Mouse (Mus musculus) mouse embryonic stem cell (cell line): ENCODE data around the gene Pced1b.

Experiments used
- in situ Hi-C, 2 experiments: fragments of 300-500 bp; cut with MboI; formaldehyde crosslinking; loops; 1 replicate in 1 of 2; 3 replicates in 1 of 2; pipeline ENCODE4 v1.14.3; 2019 to 2020; ENCODE audit warnings: low sequenced_read_pairs in 2 of 2, low pct_unique_long_range_greater_than_20kb in 1 of 2, mixed read lengths in 1 of 2; ENCODE audit not compliant: unreplicated experiment in 1 of 2

Pced1b gene

DNA sequence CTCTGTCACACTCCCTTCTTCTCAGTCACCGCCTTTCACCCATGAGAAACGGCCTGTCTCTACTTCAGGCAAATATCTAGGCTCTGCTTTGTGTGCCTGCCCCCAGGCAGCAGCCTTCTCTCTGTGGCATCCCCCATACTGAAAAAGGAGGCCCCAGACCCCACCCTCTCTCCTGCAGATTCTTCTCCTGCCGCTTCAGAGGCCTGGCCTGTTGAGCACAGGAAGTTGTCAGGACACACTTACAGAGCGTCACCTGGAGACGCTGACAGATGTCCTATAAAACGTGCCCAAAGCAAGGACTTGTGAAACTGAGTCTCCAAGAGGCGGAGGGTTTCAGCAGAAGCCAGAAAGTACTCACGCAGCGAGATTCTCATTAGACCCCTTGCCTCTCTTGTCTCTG lies 33.9 kb downstream of the Pced1b start:
- in situ Hi-C loops: no loop called here

DNA sequence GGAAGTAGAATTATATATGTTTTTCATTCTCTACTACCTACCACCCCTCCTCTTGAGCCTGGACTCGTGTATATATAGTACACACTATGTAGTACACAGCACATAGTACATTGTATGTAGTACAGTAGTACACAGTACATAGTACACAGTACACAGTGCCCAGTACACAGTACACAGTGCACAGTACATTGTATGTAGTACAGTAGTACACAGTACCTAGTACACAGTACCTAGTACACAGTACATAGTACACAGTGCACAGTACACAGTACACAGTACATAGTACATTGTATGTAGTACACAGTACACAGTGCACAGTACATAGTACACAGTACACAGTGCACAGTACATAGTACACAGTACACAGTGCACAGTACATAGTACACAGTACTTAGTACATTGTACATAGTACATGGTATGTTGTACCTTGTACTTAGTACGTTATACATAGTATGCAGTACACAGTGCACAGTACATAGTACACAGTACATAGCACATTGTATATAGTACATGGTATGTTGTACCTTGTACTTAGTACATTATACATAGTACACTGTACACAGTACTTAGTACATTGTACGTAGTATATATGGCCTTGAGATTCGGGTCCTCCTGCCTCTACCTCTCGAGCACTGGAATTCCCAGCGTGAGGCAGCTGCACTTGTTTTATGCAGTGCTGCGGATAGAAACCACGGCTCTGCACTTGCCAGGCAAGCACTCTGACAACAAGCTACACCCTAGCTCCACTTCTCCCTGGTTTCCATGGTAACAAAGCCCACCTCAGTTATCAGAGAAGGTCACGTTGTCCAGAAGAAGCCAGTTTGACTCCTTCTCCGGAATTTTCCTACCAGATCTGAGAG lies 35.0 kb downstream of the Pced1b start:
- in situ Hi-C loops: no loop called here

GRCm38 (mm10) chr15:97282572-97282881 lies 35.6 kb downstream of the Pced1b start:
- in situ Hi-C loops: no loop called here

- in situ Hi-C loops: no loop called here
These were observed 37.3 kb downstream of the Pced1b start for GRCm38 (mm10) chr15:97284201-97284600.

- in situ Hi-C loops: no loop called here
These were observed 38.8 kb downstream of the Pced1b start for GRCm38 (mm10) chr15:97285665-97286212.

GRCm38 (mm10) chr15:97286731-97287130 lies 39.8 kb downstream of the Pced1b start:
- in situ Hi-C loops: no loop called here

GRCm38 (mm10) chr15:97287436-97288143 lies 40.7 kb downstream of the Pced1b start:
- in situ Hi-C loops: no loop called here

GRCm38 (mm10) chr15:97288690-97289089 lies 41.8 kb downstream of the Pced1b start:
- in situ Hi-C loops: no loop called here

DNA sequence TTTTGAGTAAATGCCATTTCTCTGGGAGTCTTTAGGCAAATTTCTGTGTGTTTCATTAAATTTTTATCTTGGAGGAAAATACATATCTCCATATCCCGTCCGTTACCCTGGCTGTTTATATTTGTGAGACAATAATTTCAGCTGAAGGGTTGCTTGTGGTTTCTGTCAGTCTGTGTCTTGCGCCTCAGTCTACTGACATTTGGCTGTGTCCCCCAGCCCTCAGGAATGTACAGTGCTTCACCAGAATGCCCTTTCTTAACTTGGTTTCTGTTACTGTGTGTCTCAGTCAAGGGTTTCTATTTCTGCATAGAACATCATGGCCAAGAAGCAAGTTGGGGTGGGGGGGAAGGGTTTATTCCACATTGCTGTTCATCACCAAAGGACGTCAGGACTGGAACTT lies 42.3 kb downstream of the Pced1b start:
- in situ Hi-C loops: no loop called here

DNA sequence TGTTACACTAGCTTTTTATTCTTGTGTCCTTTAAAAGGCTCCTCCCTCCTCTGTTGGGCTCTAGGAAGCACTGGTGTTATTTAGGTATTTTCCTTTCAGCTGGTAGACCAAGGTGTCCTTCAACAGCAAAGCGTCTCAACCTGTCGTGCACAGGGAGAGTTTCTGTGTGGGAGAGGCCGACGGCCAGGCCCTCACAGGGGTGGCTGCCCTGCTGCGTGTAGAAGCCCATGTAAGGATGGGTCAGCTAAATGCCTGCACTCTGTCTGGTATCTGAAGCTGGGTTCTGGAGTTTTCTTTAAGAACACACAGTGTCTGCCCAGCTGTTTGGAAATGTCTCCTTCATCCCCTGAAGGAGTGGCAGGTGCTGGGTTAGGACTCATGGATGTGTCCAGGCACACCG lies 43.4 kb downstream of the Pced1b start:
- in situ Hi-C loops: no loop called here

DNA sequence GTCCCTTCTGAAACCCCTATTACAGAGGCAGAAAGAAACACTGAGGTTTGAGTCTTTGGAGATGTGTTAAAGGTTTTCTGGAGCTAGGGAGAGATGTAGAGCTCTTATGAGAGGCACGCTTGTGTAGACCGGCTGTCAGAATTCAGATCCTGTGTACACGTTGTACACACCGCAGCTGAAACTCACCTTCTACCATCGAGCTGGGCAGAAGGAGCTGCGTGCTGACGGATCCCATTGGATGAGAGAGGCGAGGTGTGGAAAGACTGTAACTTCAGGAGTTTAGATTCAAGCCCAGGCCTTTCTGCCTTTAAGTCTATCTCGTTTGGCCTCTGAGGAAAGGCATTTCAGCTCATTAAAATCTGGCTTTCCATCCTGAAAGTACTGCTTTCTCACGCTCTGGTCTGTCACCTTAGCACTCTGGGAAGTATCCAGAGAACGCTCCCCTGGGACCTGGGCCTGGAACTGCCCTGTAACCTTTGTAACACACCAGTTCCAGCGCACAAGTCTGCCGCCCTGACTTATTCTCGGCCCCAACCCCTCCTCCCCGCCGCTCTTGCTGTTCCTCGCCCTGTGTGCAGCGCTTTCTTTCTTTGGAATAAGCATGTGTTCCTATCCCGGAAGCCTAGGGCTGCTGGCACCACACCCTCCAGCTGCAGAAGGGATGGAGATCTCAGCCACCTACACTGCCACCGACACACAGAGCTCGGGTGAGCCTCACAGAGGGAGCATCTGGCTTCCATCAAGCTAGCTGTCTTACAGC lies 44.6 kb downstream of the Pced1b start:
- in situ Hi-C loops: no loop called here

DNA sequence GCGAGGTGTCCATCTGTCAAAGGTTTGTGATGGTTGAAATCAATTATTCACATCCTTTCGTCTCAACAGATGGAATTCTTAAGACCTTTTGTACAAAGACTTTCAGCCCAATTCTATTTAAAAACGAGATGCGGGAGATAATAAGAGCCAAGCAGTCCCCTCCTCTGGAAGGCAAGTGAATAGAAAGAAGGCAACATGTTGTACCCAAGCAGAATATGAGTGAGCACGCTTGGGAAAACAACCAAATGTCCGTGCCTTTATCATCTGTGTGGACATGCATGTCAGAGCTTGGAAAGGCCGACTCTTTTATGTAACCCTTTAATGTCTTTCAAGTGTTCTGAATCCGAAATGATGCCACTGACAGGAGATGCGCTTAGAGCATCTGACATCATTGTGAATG lies 61.0 kb downstream of the Pced1b start:
- in situ Hi-C loops: no loop called here

- in situ Hi-C loops: no loop called here
These were observed 62.6 kb downstream of the Pced1b start for GRCm38 (mm10) chr15:97309533-97309932.

DNA sequence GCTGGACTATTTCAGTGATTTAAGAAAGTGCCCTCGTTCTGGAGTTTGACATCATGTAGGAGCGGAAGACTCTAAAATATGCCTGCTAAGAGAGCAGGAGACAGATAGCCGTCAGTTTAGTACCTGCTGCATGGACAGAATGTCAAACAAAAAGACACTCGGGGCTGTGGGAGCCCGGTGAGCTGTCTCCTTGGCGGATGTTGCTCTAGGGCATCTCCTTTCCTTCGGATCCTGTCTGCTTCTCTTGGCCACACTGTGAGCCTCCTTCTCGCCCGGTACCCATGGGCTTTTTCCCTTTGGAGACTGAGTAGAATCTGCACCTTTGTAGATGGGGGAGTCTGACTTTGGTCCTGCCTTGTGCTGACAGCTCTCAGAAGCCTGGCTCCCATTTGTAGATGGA lies 63.3 kb downstream of the Pced1b start:
- in situ Hi-C loops: no loop called here

DNA sequence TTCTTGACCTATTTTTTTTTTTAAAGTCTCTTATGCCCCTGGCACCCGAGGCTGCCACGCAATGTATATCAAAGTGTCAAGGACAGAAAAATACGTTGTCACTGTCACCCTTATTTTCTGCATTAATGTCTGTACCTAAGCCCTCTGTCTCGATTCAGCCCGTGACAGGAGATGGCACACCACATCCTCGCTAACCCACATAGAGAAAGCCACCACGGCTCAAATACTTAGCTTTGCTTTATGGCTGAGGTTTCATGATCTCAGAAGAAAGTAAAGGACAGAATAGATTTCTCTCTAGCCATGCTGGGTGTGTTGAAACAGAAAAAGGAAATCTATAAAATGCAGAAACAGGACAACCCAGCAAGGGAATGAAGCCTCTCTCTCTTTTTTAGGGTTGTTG lies 64.3 kb downstream of the Pced1b start:
- in situ Hi-C loops: no loop called here

- in situ Hi-C loops: no loop called here
These were observed 65.0 kb downstream of the Pced1b start for GRCm38 (mm10) chr15:97311937-97312336.

GRCm38 (mm10) chr15:97314720-97315421 lies 68.0 kb downstream of the Pced1b start:
- in situ Hi-C loops: no loop called here

- in situ Hi-C loops: no loop called here
These were observed 68.5 kb downstream of the Pced1b start for GRCm38 (mm10) chr15:97315422-97315757.
